Mouse (Mus musculus): ENCODE data around the gene Lrrc74a. TPM values are rescaled to one million over a fixed set of nuclear protein-coding genes. Genes with fewer than 3 reads are reported as not detected.

The Lrrc74a gene
- total RNA-seq, 1 experiment = not detected

GRCm38 (mm10) chr12:86705843-86706242 lies 28.3 kb upstream of the Lrrc74a start:
- H3K9ac ChIP-seq (ENCODE audit: insufficient read depth, low read depth, low read length, poor library complexity, severe bottlenecking) = no peak overlapping the region
- no peak overlapping the region for H3K27ac ChIP-seq (ENCODE audit: insufficient read depth, low read depth, low read length, poor library complexity, severe bottlenecking)
- H3K36me3 ChIP-seq (ENCODE audit: control insufficient read depth, insufficient read depth, low read length, poor library complexity, severe bottlenecking) = peaks cover 7% of the 10 kb centered on the region
- in situ Hi-C loops (cut with MboI; ENCODE audit: low sequenced_read_pairs in 2 of 2, unreplicated experiment in 2 of 2) = no loop called here
- no peak for DNase-seq (ENCODE audit: low read depth, low spot score)
- H3K4me1 ChIP-seq (ENCODE audit: control insufficient read depth in 2 of 2, insufficient read depth in 2 of 2, low read length in 2 of 2, poor library complexity in 1 of 2) = no peaks in the 10 kb centered on the region; a peak in 1 of 4 replicates
- no peaks in the 10 kb centered on the region for H3K9me3 ChIP-seq (ENCODE audit: control insufficient read depth, insufficient read depth, low read depth, low read length)
- no peak overlapping the region for H3K4me3 ChIP-seq (ENCODE audit: insufficient read depth in 1 of 2, low read depth in 1 of 2, low read length in 2 of 2, poor library complexity in 1 of 2, severe bottlenecking in 1 of 2)
- TF ChIP-seq MAFK (IDR thresholded peaks at IDR 0.05; ENCODE audit: insufficient read depth, low read depth, low read length) (no peak), ZNF384 (IDR thresholded peaks at IDR 0.05; ENCODE audit: low read depth, low read length) (no peak), CHD2 (IDR thresholded peaks at IDR 0.05; ENCODE audit: low read depth, low read length) (no peak), ZC3H11A (IDR thresholded peaks at IDR 0.05; ENCODE audit: borderline replicate concordance, low read depth, low read length) (no peak), HCFC1 (IDR thresholded peaks at IDR 0.05; ENCODE audit: borderline replicate concordance, insufficient read depth, low read length) (no peak)

DNA sequence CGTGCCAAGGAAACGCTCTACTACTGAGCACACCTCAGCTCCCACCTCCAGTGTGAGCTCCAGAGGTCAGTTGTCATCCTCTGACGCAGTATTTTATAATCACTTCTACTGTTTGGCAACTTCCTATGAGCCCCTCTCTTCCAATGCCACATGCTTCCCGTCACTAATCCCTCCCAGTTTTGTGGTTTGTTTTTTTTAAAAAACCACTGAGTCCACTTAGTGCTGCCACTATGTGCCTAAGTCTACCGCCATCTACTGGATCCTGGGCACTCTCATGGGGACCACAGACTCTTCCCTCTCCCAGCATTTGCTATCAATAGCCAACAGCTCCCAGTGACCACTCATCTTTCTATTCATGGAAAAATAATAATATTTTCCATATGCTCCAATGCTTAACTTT lies 20.1 kb upstream of the Lrrc74a start:
- Histone ChIP-seq H3K36me3 (ENCODE audit: control insufficient read depth, insufficient read depth, low read length, poor library complexity, severe bottlenecking) (peaks cover 8% of the 10 kb centered on the region; the same call in 1 of the 2 replicates), H3K4me1 (ENCODE audit: control insufficient read depth in 2 of 2, insufficient read depth in 2 of 2, low read length in 2 of 2, poor library complexity in 1 of 2) (no peaks in the 10 kb centered on the region), H3K9ac (ENCODE audit: insufficient read depth, low read depth, low read length, poor library complexity, severe bottlenecking) (no peak overlapping the region), H3K27ac (ENCODE audit: insufficient read depth, low read depth, low read length, poor library complexity, severe bottlenecking) (no peak overlapping the region), H3K9me3 (ENCODE audit: control insufficient read depth, insufficient read depth, low read depth, low read length) (no peaks in the 10 kb centered on the region), H3K4me3 (ENCODE audit: insufficient read depth in 1 of 2, low read depth in 1 of 2, low read length in 2 of 2, poor library complexity in 1 of 2, severe bottlenecking in 1 of 2) (no peak overlapping the region)
- in situ Hi-C loops (cut with MboI; ENCODE audit: low sequenced_read_pairs in 2 of 2, unreplicated experiment in 2 of 2) = no loop called here
- TF ChIP-seq ZC3H11A (IDR thresholded peaks at IDR 0.05; ENCODE audit: borderline replicate concordance, low read depth, low read length) = no peak
- TF ChIP-seq ZNF384 (IDR thresholded peaks at IDR 0.05; ENCODE audit: low read depth, low read length) = peak; percentile 68
- TF ChIP-seq CHD2 (IDR thresholded peaks at IDR 0.05; ENCODE audit: low read depth, low read length) = no peak
- TF ChIP-seq HCFC1 (IDR thresholded peaks at IDR 0.05; ENCODE audit: borderline replicate concordance, insufficient read depth, low read length) = no peak
- TF ChIP-seq MAFK (IDR thresholded peaks at IDR 0.05; ENCODE audit: insufficient read depth, low read depth, low read length) = no peak
- DNase-seq (ENCODE audit: low read depth, low spot score) = no peak

GRCm38 (mm10) chr12:86715401-86715800 lies 18.8 kb upstream of the Lrrc74a start:
- DNase-seq (ENCODE audit: low read depth, low spot score) = peak; percentile 48
- in situ Hi-C loops (cut with MboI; ENCODE audit: low sequenced_read_pairs in 2 of 2, unreplicated experiment in 2 of 2) = no loop called here
- Histone ChIP-seq H3K9me3 (ENCODE audit: control insufficient read depth, insufficient read depth, low read depth, low read length) (no peaks in the 10 kb centered on the region), H3K4me1 (ENCODE audit: control insufficient read depth in 2 of 2, insufficient read depth in 2 of 2, low read length in 2 of 2, poor library complexity in 1 of 2) (no peaks in the 10 kb centered on the region), H3K27ac (ENCODE audit: insufficient read depth, low read depth, low read length, poor library complexity, severe bottlenecking) (no peak overlapping the region), H3K36me3 (ENCODE audit: control insufficient read depth, insufficient read depth, low read length, poor library complexity, severe bottlenecking) (peaks cover 12% of the 10 kb centered on the region; the same call in 1 of the 2 replicates), H3K9ac (ENCODE audit: insufficient read depth, low read depth, low read length, poor library complexity, severe bottlenecking) (no peak overlapping the region), H3K4me3 (ENCODE audit: insufficient read depth in 1 of 2, low read depth in 1 of 2, low read length in 2 of 2, poor library complexity in 1 of 2, severe bottlenecking in 1 of 2) (no peak overlapping the region)
- no peak for TF ChIP-seq MAFK (IDR thresholded peaks at IDR 0.05; ENCODE audit: insufficient read depth, low read depth, low read length)
- 0 out of 2 replicates have a peak, but pooled peaks have one; percentile 38 for TF ChIP-seq HCFC1 (IDR thresholded peaks at IDR 0.05; ENCODE audit: borderline replicate concordance, insufficient read depth, low read length)
- peak; percentile 76; the same call in 1 of the 2 replicates for TF ChIP-seq ZC3H11A (IDR thresholded peaks at IDR 0.05; ENCODE audit: borderline replicate concordance, low read depth, low read length)
- no peak for TF ChIP-seq CHD2 (IDR thresholded peaks at IDR 0.05; ENCODE audit: low read depth, low read length)
- no peak for TF ChIP-seq ZNF384 (IDR thresholded peaks at IDR 0.05; ENCODE audit: low read depth, low read length)

DNA sequence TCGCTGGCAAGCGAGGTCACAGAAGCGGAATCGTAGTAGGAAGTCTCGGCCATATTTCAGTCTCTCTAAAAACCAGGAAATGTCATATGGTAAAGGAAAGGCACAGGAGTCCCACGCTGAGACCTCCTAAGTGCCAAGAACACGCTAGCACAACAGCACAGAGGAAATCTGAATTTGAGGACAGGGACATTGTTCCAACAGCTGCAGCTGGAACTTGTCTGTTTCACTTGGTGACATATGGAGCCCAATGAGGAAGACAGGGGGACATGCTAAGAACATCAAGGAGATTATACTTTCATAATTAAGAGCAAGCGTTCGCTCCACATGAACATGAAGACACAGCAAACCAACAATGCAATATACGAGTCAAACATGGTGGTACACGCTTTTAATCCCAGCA lies 17.2 kb upstream of the Lrrc74a start:
- no peak for TF ChIP-seq MAFK (IDR thresholded peaks at IDR 0.05; ENCODE audit: insufficient read depth, low read depth, low read length)
- no peak for TF ChIP-seq ZC3H11A (IDR thresholded peaks at IDR 0.05; ENCODE audit: borderline replicate concordance, low read depth, low read length)
- TF ChIP-seq ZNF384 (IDR thresholded peaks at IDR 0.05; ENCODE audit: low read depth, low read length) = no peak
- no peak for TF ChIP-seq CHD2 (IDR thresholded peaks at IDR 0.05; ENCODE audit: low read depth, low read length)
- no peak for TF ChIP-seq HCFC1 (IDR thresholded peaks at IDR 0.05; ENCODE audit: borderline replicate concordance, insufficient read depth, low read length)
- no peaks in the 10 kb centered on the region for H3K4me1 ChIP-seq (ENCODE audit: control insufficient read depth in 2 of 2, insufficient read depth in 2 of 2, low read length in 2 of 2, poor library complexity in 1 of 2)
- in situ Hi-C loops (cut with MboI; ENCODE audit: low sequenced_read_pairs in 2 of 2, unreplicated experiment in 2 of 2) = no loop called here
- peaks cover 16% of the 10 kb centered on the region; the same call in 1 of the 2 replicates for H3K36me3 ChIP-seq (ENCODE audit: control insufficient read depth, insufficient read depth, low read length, poor library complexity, severe bottlenecking)
- H3K27ac ChIP-seq (ENCODE audit: insufficient read depth, low read depth, low read length, poor library complexity, severe bottlenecking) = no peak overlapping the region
- no peak for DNase-seq (ENCODE audit: low read depth, low spot score)
- H3K4me3 ChIP-seq (ENCODE audit: insufficient read depth in 1 of 2, low read depth in 1 of 2, low read length in 2 of 2, poor library complexity in 1 of 2, severe bottlenecking in 1 of 2) = no peak overlapping the region
- no peak overlapping the region for H3K9ac ChIP-seq (ENCODE audit: insufficient read depth, low read depth, low read length, poor library complexity, severe bottlenecking)
- no peaks in the 10 kb centered on the region for H3K9me3 ChIP-seq (ENCODE audit: control insufficient read depth, insufficient read depth, low read depth, low read length)

Measured in ES-E14 (cell line).